Mouse (Mus musculus): ENCODE results near the gene Hhipl1. TPM values are rescaled to one million over a fixed set of nuclear protein-coding genes. Genes with fewer than 3 reads are reported as not detected.

The Hhipl1 gene
- total RNA-seq, 2 experiments from 2014 or later, result 0.74 to 1.3 TPM

DNA sequence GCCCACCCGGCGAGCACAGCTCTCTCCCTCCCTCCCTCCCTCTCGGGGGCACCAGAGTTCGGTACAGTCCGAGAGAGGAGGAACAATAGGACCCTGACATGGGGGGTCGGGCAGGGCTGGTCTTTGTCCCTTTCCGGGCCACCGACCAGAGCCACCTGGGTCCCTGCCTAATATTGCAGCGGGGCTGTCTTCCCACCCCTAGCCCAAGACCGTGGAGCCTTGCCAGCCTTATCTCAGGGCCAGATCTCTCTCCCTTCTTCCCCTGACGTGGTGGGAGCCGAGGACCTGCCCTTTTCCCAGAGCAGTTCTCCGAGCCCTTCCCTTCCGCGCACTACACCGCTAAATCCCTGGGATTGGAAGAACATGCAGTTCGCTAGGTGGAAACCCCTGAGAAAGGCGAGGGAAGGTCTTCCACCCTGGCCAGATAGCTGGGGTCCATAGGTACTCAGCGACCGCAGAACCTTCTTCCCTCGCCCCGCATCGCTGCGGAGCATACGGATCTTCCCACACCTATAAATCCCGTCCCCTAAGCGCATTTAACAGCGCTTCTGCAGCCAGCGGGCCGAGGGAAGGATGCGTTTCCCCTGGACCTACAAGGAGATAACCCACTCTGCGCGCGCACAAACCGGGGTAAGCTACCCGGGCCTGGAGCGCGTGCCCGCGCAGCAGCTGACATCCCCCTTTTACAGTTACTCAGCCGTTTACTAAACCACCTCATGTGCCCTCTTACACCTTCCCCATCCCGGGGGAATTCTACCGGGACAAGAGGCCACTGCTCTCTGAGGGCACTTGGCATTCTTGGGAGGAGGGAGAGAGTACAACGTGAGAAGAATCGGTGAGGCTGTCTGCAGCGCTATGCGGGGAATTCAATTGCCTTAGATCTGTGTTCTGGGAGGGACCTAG, 29.9 kb upstream of the Hhipl1 start:
- intact Hi-C loops (cut with DNase I), result loop anchor here (5.0 kb wide), 1 partner anchor 44 kb away; no protein-coding TSS in a partner anchor
- no peak for DNase-seq

DNA sequence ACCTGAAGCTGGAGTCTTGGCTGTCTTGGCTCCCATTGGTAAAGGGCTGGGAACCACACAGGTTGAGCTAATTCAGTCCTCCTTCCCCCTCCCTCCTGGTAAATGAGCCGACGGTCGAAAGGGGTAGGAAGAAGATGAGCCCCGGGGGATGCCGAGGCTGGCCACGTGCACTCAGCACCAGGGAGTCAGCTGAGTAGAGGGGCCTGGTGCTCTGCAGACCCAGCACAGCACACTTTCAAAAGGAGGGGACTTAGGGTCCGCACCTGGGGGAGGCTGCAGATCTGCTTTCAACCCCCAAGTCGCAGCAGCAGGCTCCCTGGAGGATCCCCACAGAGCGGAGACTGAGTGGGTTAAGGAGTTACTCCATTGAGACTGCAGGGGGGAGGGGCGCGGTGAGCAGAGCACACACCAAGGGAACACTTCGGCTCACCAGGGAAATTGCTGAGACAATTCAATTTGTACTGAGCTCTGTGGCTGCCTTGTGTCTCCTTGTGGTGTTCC, 28.7 kb upstream of the Hhipl1 start:
- intact Hi-C loops (cut with DNase I), result loop anchor here (5.0 kb wide), 1 partner anchor 45 kb away; no protein-coding TSS in a partner anchor
- DNase-seq, result no peak

DNA sequence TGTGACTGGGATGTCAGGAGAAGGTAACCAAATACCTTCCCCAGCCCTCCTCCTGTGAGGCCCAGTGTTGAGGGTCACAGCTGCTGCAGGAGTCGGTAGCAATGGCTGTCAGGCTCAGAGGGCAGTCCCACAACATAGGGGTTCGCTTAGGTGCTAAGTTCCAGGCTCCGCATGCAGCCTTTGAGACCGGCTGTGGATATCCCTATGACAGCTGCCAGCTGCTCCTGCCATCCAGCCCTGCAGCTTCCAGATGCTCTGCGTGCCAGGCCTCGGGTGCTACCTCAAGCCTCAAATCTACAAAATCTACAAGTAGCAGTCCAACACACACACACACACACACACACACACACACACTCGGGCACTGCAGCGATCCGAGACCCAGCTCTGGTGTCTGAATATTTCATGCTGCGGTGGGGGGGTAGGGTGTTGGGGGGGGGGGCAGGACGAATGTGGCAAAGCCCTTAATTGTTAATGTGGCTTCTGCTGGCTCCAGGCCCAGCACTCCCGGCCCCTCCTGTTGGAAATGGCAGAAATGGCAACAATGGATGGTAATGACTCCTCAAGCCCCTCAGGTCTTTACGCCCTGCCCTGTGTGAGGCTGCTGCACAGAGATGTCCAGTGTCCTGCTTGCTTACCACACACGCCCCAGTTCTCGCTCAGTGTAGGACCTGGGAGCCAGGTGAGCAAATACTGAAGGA, 27.7 kb upstream of the Hhipl1 start:
- no peak for DNase-seq
- intact Hi-C loops (cut with DNase I), result loop anchor here (5.0 kb wide), 1 partner anchor 46 kb away; no protein-coding TSS in a partner anchor

DNA sequence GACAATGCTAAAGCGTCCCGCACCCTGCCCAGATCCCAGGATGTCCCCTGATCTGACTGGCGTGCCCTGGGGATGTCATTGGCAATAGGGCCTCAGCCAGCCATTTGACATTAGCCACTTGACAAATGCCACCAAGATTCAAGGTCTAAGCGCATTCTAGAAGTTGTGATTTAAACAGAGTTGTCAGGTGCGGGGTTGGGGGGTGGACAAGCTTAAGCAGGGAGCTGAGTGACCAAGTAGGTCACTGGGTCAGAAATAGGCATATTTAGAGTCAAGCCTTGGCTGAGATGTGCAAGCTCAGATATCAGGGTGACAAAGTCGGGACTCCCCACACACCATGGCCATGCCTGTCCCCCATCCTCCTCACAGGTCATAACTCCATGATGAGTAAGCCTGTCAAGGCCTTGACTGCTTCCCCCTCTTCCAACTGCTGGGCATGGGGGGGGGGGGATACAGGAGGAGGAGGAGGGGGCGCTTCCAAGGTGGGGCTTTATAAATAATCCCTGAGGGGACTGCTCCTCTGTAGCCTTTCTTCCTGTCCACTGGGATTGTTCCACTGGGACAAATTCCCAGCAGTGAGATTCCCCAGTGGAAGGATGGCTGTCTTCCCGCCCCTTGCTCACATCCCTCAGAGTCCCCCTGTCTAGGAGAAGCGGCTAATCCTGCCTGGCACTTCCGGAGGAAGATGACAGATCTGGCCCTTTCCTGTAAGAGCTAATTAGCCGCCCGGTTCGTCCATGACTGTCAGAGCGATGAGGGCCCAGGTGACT, 21.4 kb upstream of the Hhipl1 start:
- no peak for DNase-seq
- intact Hi-C loops (cut with DNase I), result no loop called here

DNA sequence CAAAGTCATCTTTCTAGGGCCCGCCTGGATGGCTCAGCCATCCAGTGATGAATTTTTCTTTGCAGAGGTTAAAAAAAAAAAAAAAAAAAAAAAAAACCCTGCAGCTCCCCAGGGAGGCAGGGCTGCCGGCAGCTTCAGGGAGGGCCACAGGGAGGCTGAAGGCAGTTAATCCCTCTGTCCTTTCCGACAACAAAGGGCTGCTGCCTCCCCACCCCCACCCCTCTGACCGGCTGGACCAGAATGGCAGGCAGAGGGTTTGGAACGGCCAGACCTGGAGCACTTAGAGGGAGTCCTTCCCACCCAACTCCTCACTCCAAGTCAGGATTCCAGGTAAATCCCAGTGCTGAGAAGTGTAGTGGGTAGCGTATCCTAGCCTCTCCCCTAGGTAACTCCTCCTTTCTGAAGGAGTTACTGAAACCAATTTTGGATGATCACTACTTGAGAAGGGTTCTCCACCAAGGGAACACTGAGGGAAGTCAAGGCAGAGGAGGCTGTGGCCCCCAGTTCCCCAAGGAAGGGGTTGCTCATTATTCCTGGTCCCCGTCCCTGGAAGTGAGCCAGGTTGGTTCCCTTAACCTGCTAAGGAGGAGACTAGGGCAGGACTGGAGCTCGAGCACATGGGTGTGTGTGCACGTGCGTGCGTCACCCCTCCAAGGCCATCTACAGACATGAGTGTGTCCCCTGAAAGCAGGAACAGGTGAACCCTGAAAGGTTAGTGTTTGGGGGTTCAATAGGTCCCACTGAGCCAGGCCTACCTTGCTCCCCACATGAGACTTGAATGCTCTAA, 20.7 kb upstream of the Hhipl1 start:
- intact Hi-C loops (cut with DNase I), result no loop called here
- no peak for DNase-seq

DNA sequence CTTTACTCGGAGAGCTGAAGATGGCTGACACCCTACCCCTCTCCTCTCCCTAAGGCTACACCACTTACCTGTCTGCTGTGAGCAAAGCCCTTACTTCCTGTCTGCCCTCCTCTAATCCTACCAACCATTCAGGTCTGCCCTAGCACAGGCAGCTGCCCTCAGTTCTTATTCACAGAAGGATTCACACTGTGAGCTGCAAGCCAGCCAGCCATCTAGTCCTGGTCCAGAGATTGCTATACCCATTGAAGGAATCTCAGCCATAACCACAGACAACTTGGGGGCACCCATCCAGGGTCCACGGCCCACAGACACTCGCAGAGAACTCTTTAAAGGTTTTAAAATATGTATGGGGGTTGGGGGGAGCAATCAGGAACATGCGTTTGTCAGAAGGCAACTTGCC, 19.7 kb upstream of the Hhipl1 start:
- intact Hi-C loops (cut with DNase I), result no loop called here
- no peak for DNase-seq

DNA sequence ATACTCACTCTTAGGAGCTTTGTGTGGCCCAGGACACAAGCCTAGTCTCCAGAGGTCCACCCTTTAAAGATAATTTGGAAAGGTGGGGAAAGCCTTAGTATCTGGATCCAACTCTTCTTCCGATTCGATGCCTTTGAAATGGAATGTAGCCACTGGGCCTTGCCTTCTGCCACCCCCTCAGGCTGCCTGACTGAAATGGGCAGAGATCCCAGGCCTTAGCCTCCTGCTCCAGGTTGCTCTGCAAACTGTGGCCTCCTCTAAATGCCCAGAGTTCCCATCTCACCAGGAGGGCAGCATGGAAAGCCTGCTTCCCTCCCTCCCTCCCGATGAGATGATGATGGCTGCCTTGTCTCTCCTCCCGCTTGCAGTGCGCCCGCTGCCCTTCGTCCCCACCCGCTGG, 19.1 kb upstream of the Hhipl1 start:
- DNase-seq, result no peak
- intact Hi-C loops (cut with DNase I), result no loop called here

DNA sequence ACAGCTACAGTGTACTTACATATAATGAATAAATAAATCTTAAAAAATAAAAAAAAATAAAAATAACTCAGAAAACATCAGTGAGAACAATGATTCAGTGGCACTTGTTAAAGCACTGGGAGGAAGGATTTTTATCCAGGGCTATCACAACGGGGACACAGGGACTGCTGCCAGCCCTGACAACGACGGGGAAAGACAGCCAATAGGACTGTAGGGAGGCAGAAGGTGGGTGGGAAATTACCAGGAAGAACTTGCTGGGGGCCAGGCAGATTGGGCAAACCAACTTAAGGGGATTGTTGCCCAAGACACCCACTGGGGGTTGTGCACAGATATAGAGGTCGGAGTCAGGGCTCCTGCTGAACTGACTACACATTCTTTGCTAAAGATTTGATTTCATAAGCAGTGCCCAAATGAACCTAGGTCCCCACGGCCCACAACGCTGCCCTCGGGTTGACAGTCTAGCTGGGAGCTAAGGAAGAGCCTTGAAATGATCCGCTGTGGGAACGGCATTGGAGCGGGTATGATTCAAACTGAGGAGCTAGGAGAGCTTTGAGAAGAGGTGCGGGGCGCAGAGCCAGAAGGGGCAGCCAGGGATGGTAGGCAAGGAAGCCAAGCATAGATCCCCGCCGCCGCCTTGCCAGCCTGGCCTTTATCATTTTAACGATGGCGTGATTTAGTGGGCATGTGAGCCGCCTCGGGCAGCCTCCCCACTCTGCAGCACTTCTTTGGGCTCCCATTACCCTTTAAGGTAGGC, 17.8 kb upstream of the Hhipl1 start:
- intact Hi-C loops (cut with DNase I), result no loop called here
- DNase-seq, result no peak

DNA sequence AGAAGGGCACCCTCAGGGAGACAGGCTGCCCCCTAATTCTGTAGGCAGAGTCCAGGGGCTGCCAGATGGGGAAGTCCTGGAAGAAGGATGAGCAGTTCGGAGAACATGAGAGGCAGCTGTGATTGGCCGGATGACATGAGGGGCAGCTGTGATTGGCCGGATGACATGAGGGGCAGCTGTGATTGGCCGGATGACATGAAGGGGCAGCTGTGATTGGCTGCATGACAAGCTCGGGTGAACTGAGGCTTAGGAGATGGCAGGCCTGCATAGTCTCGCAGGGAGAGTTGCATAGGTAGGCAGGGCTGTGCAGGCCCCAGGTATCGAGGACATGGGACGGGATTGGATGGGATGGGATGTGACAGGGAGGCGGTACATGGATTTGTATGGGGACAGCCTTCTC, 13.7 kb upstream of the Hhipl1 start:
- DNase-seq, result no peak
- intact Hi-C loops (cut with DNase I), result loop anchor here (2.0 kb wide), 2 partner anchors 76 to 84 kb away; no protein-coding TSS in a partner anchor

DNA sequence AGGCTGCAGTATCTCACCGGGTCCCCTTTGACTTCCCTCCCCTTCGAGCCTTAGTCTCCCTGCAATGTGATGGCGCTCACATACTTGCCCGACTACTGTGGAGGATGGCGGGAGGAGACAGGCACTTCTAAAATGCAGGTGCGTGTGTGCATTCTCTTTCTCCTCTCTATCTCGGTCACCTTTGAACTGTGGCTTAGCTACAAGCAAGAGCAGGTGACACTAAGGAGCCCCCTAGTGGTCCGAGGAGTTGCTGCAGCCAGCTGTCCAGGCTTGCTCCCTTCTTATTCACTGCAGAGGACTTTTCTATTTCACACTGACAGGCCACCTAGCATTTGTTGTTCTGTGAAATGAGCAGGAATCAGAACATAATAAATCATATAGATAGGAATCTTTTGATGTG, 13.1 kb upstream of the Hhipl1 start:
- intact Hi-C loops (cut with DNase I), result loop anchor here (2.0 kb wide), 2 partner anchors 76 to 84 kb away; no protein-coding TSS in a partner anchor
- peak in 1 of 2 experiments; percentile 67 for DNase-seq

DNA sequence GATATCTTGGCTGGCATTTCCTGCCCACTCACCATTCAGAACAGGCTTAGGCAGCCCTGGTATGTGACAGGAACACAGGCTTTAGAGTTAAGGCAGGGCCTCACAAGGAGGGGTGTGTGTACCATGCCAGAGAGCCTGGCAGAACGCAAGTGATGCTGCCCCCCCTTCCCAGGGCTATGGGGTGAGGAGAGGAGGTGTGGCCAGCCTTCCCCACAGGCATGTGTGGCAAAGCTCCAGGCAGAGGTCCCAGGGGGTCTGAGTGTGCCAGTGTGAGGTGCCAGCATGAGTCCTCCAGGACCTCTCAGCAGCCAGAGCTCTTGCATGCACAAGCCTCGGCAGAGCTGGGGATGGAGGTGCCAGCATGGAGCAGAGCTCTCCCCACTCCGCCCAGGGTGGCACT, 11.4 kb upstream of the Hhipl1 start:
- intact Hi-C loops (cut with DNase I), result no loop called here

DNA sequence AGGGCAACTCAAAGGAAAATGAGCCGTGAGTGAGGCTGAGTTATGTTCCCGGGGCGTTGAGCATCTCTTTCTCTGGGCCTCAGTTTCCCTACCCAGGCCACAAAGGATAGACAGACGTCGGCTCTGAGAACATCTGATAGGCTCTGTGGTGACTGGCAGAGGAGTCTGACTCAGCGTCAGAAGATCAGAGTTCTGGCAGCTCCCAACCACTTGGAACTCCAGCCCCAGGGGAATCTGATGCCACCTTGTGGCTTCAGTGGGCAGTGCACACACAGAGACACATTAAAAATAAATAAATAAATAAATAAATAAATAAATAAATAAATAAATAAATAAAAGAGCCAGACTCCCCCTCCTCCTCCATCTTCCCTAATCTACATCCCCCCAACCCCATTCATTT, 9.0 kb upstream of the Hhipl1 start:
- DNase-seq, result no peak
- intact Hi-C loops (cut with DNase I), result no loop called here

More for the DNA sequence above, 11.4 kb upstream of the Hhipl1 start:
- DNase-seq, result no peak

DNA sequence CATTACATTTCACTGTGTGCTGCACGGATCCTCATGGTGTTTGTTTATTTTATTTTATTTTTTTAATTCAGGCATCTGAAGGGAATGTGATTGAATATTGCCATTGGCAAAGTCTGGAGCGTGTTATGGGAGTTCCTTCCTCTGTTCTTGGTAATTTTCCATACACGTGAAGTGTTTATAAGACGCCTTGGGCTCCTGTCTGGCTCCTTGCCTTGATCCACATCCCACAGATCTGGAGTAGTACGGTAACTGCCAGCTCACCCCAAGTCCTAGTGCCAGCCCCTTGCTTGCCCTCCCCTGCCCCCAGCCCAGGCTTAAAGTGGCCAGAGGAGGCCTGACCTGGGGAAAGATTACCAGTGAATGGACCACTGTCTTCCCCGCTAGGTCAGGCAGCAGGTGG, 5.1 kb upstream of the Hhipl1 start:
- DNase-seq, result no peak
- intact Hi-C loops (cut with DNase I), result no loop called here

DNA sequence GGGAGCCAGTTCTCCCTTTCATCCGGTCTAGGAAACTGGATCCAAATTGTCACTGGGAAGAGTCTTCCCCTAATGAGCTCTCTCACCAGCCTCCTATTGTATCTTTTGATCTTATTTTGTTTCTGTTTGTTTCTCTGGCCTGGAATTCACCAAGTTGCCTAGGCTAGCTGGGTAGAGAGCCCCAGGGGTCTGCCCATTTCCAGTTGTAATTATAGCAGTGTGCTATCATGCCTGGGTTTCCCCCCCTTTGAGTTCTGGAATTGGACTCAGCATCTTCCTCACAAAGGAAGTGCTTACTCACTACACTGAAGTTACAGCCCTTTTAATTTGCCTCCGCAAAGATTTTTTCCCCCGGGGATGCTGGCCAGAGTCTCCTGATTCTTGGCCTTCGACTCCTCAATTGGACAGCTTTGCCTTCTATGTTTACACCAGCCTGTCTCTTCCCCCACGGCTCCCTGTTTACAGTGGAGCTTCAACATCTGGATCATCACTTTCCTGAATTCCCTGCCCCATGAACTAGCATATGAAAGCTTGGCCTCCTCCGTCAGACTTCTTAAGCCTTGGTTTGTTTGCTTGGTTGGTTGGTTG, 2.2 kb upstream of the Hhipl1 start:
- no peak for DNase-seq

DNA sequence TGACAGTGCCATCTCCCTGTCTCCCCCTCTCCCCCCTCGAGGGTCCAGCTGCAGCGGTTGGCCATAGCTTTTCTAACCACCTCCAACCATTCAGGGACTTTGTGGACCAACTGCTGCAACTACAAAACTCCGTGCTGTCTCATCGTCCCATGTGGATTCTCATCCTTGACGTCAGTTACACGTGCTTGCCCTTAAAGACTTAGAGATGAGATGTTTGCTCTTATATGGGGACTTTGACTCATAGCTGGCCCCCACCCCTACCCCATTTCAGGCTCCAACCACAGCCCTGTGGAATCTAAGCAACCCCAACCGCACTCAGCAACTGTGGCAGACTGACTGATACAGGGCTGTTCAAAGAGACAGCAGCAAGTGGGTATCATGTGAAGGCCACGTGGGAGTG, 898 bp upstream of the Hhipl1 start:
- no peak for DNase-seq
- intact Hi-C loops (cut with DNase I), result no loop called here

More for the DNA sequence above, 2.2 kb upstream of the Hhipl1 start:
- intact Hi-C loops (cut with DNase I), result no loop called here

DNA sequence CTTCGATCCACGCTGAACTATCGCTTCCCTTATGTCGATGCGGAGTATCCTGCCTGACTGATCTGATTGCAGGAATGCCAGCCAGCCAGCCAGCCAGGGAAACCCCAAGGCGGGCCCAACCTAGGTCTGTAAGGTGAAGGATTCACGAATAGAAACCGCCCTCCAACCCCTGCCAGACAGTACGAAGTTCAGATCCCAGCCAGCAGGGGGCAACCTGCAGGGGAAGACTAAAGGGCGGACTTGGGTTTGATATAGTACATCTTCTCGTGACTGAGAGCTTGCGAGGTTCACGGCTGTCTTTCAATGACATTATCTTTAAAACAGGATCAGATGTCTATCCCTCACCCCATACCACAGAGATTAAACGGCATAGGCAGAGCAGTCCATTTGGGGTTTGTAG, 1.5 kb downstream of the Hhipl1 start:
- no peak for DNase-seq
- intact Hi-C loops (cut with DNase I), result no loop called here

DNA sequence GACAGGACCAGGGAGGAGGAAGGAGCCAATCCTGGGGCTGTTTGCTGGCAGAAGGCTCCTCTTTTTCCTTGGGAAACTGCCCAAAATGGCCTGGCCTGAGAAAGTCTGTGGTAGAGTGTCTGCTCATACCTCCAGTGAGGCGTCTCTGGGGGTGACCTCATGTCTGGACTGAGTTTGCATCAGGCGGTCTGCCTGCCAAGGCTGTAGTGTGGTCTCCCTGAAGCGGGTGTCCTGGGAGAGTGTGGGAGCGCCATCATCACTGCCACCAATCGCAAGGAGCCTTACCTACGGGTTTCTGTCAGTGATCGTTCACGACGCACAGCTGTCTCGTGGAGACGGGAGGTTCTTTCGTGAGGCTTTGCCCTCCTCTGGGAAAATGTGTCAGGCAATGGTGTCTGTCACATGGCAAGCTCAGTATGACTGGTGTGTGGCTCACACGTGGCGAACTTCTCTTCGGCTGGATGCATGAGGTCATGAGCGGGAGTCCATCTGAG, 2.3 kb downstream of the Hhipl1 start:
- peak; percentile 62 to 66 for DNase-seq
- intact Hi-C loops (cut with DNase I), result no loop called here

DNA sequence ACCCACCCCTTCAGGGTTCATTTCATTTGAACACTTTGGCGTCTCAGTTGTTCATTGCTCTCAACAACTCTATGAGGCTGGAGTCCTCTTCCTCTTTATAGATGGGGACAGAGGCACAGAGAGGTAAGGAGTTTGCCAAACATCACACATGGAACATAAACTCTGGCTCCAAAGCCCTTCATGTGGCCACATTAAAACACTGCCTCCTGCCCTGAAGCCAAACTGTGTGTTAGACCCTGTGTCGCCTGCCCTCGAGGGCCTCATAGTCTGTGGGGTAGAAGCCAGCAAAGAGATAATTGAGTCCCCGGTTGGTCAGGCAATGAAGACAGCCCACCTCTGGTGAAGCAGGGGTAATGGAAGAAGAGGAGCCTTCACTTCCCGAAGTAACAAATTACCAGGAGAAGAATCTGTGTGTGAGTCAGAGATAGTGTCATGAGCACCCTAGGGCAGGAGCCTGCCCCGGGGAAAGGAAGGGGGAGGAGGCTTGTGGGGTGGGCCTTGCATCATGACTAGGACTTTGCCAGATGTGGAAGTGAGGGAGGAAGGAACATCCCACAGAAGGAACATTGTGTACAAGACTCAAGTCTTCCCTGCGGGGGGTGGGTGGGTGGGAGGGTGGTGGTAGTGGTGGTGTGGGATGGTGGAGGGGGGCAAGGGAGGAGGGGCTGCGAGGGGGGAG, 3.2 kb downstream of the Hhipl1 start:
- intact Hi-C loops (cut with DNase I), result no loop called here

More for the DNA sequence above, 3.2 kb downstream of the Hhipl1 start:
- DNase-seq, result peak in 1 of 2 experiments; percentile 71
